Comparison of ENCODE assay signal across 8 mouse cellular contexts in genomic region chr6:91527227-91527860, GRCm38 (mm10). TPM values are rescaled to one million over a fixed set of nuclear protein-coding genes. Genes with fewer than 3 reads are reported as not detected.
DNase-seq lines count a peak whose midpoint lies in the region; ATAC-seq and TF ChIP-seq lines count a peak whose summit lies in the region.

No protein-coding gene starts in this region.

- WGBS in forebrain, embryonic 14.5 days, result 52% methylated on average over 5 of the region's 5 CpGs
- 59% methylated on average over 5 of the region's 5 CpGs for whole genome bisulfite sequencing in forebrain, embryonic 11.5 days
- WGBS in liver, embryonic 14.5 days (ENCODE audit: insufficient replicate concordance), result 45% methylated on average over 5 of the region's 5 CpGs
- 48% methylated on average over 5 of the region's 5 CpGs for WGBS in liver, embryonic 12.5 days (ENCODE audit: insufficient replicate concordance)

- no peaks in the 10 kb centered on the region for H3K9me3 ChIP-seq in forebrain, embryonic 14.5 days (replicated peaks; ENCODE audit: control insufficient read depth, low read length)
- H3K9me3 ChIP-seq in forebrain, embryonic 11.5 days (ENCODE audit: control insufficient read depth, low read length), result no peaks in the 10 kb centered on the region
- H3K9me3 ChIP-seq in liver, embryonic 14.5 days (ENCODE audit: control insufficient read depth, low read length), result no peaks in the 10 kb centered on the region
- no peaks in the 10 kb centered on the region for H3K9me3 ChIP-seq in liver, embryonic 12.5 days (replicated peaks)

- peak; percentile 34; the same call in 1 of the 2 replicates for TF ChIP-seq CTCF in liver, embryonic 14.5 days (IDR thresholded peaks at IDR 0.05; ENCODE audit: low read depth)

- H3K9ac ChIP-seq in forebrain, embryonic 14.5 days (ENCODE audit: low read length), result no peak overlapping the region
- no peak overlapping the region for H3K9ac ChIP-seq in forebrain, embryonic 11.5 days (ENCODE audit: low read length)
- H3K9ac ChIP-seq in liver, embryonic 14.5 days (replicated peaks), result no peak overlapping the region
- no peak overlapping the region for H3K9ac ChIP-seq in liver, embryonic 12.5 days

- no peak overlapping the region for H3K4me2 ChIP-seq in forebrain, embryonic 14.5 days (ENCODE audit: low read length)
- H3K4me2 ChIP-seq in forebrain, embryonic 11.5 days (ENCODE audit: low read depth, low read length, severe bottlenecking), result no peak overlapping the region
- H3K4me2 ChIP-seq in liver, embryonic 14.5 days (ENCODE audit: low read depth), result no peak overlapping the region
- no peak overlapping the region for H3K4me2 ChIP-seq in liver, embryonic 12.5 days

- DNase-seq in forebrain, embryonic 14.5 days (ENCODE audit: low spot score), result peak; percentile 82
- no peak for DNase-seq in forebrain, embryonic 11.5 days (ENCODE audit: low spot score)
- no peak for DNase-seq in liver, embryonic 14.5 days (ENCODE audit: low read depth in 3 of 3, low spot score in 3 of 3)
- peak; percentile 43 for DNase-seq in lung, postnatal 25 days (ENCODE audit: low spot score)
- DNase-seq in spleen, postnatal 4 days (ENCODE audit: low spot score in 2 of 2), result no peak
- DNase-seq in adrenal gland, postnatal 14 days, result no peak

- no peak overlapping the region for H3K4me3 ChIP-seq in forebrain, embryonic 14.5 days (ENCODE audit: low read depth, low read length)
- no peak overlapping the region for H3K4me3 ChIP-seq in forebrain, embryonic 11.5 days (ENCODE audit: low read depth, low read length)
- H3K4me3 ChIP-seq in liver, embryonic 14.5 days (ENCODE audit: insufficient read depth in 1 of 2, low read depth in 2 of 2, low read length in 2 of 2), result no peak overlapping the region
- H3K4me3 ChIP-seq in liver, embryonic 12.5 days, result no peak overlapping the region

- H3K27me3 ChIP-seq in forebrain, embryonic 14.5 days (replicated peaks; ENCODE audit: control insufficient read depth, insufficient read depth, low read length), result no peaks in the 10 kb centered on the region
- H3K27me3 ChIP-seq in forebrain, embryonic 11.5 days (ENCODE audit: control insufficient read depth, insufficient read depth, low read length), result no peaks in the 10 kb centered on the region
- no peaks in the 10 kb centered on the region for H3K27me3 ChIP-seq in liver, embryonic 14.5 days (ENCODE audit: control insufficient read depth, insufficient read depth, low read length)
- H3K27me3 ChIP-seq in liver, embryonic 12.5 days (replicated peaks), result no peaks in the 10 kb centered on the region

- ATAC-seq in forebrain, embryonic 14.5 days, result peak; percentile 52; the same call in 1 of the 2 replicates
- no peak for ATAC-seq in forebrain, embryonic 11.5 days (replicated peaks; ENCODE audit: low FRiP score)
- ATAC-seq in liver, embryonic 14.5 days (ENCODE audit: insufficient read depth), result no peak
- no peak for ATAC-seq in liver, embryonic 12.5 days
- ATAC-seq in common myeloid progenitor, adult 5-6 weeks (replicated peaks; ENCODE audit: low read depth, poor library complexity, severe bottlenecking), result peak; percentile 88

- no peak overlapping the region for H3K27ac ChIP-seq in forebrain, embryonic 14.5 days (ENCODE audit: low read depth, low read length)
- H3K27ac ChIP-seq in forebrain, embryonic 11.5 days (ENCODE audit: low read depth, low read length), result no peak overlapping the region
- no peak overlapping the region for H3K27ac ChIP-seq in liver, embryonic 14.5 days
- H3K27ac ChIP-seq in liver, embryonic 12.5 days, result no peak overlapping the region

- peaks cover 33% of the 10 kb centered on the region for H3K36me3 ChIP-seq in forebrain, embryonic 14.5 days (ENCODE audit: control insufficient read depth, insufficient read depth, low read length)
- H3K36me3 ChIP-seq in forebrain, embryonic 11.5 days (ENCODE audit: control insufficient read depth, insufficient read depth, low read length), result no peaks in the 10 kb centered on the region; the same call in 1 of the 2 replicates
- H3K36me3 ChIP-seq in liver, embryonic 14.5 days (replicated peaks; ENCODE audit: control insufficient read depth, insufficient read depth, low read depth), result peaks cover 8% of the 10 kb centered on the region; the same call in 1 of the 2 replicates
- H3K36me3 ChIP-seq in liver, embryonic 12.5 days, result peaks cover 47% of the 10 kb centered on the region

- TF ChIP-seq EP300 in liver, embryonic 14.5 days (IDR thresholded peaks at IDR 0.05; ENCODE audit: low read depth), result no peak

- H3K4me1 ChIP-seq in forebrain, embryonic 14.5 days (ENCODE audit: control insufficient read depth, insufficient read depth, low read length), result no peaks in the 10 kb centered on the region
- H3K4me1 ChIP-seq in forebrain, embryonic 11.5 days (replicated peaks; ENCODE audit: control insufficient read depth, insufficient read depth, low read length), result no peaks in the 10 kb centered on the region
- H3K4me1 ChIP-seq in liver, embryonic 14.5 days (replicated peaks; ENCODE audit: control insufficient read depth in 2 of 2, insufficient read depth in 2 of 2, low read length in 1 of 2), result no peaks in the 10 kb centered on the region
- no peaks in the 10 kb centered on the region for H3K4me1 ChIP-seq in liver, embryonic 12.5 days

RNA-seq across cellular contexts. Expression of gene Lsm3, which starts 11.6 kb away (rescaled TPM):
- polyA plus RNA-seq in forebrain, embryonic 14.5 days (2014; fragmentation: Nextera tagmentation; extraction: Ambion mirVana), result 200 and 264 TPM in 2 replicates
- 324 and 325 TPM in 2 replicates for polyA plus RNA-seq in forebrain, embryonic 11.5 days (2014; fragmentation: Nextera tagmentation; extraction: Ambion mirVana)
- polyA plus RNA-seq in liver, embryonic 14.5 days (2012; rRNA removed), result 56.3 and 84.8 TPM in 2 replicates
- 167 and 171 TPM in 2 replicates for polyA plus RNA-seq in liver, embryonic 14.5 days (2014; fragmentation: Nextera tagmentation; extraction: Ambion mirVana)
- 179 and 189 TPM in 2 replicates for polyA plus RNA-seq in liver, embryonic 12.5 days (2016; fragmentation: Nextera tagmentation; extraction: Ambion mirVana)
- total RNA-seq in common myeloid progenitor, adult 5-6 weeks (2017), result 371 and 506 TPM in 2 replicates
- 38.2 and 39.5 TPM in 2 replicates for total RNA-seq in adrenal gland, postnatal 14 days (2021)

RNA-seq across cellular contexts. Expression of gene Xpc, which starts 11.7 kb away (rescaled TPM):
- polyA plus RNA-seq in forebrain, embryonic 14.5 days (2014; fragmentation: Nextera tagmentation; extraction: Ambion mirVana), result 17.5 and 19.7 TPM in 2 replicates
- polyA plus RNA-seq in forebrain, embryonic 11.5 days (2014; fragmentation: Nextera tagmentation; extraction: Ambion mirVana), result 22.5 and 23.1 TPM in 2 replicates
- polyA plus RNA-seq in liver, embryonic 14.5 days (2012; rRNA removed), result 1.8 and 2.8 TPM in 2 replicates
- polyA plus RNA-seq in liver, embryonic 14.5 days (2014; fragmentation: Nextera tagmentation; extraction: Ambion mirVana), result 3.6 and 3.7 TPM in 2 replicates
- polyA plus RNA-seq in liver, embryonic 12.5 days (2016; fragmentation: Nextera tagmentation; extraction: Ambion mirVana), result 7.7 and 8.3 TPM in 2 replicates
- total RNA-seq in common myeloid progenitor, adult 5-6 weeks (2017), result 79.1 and 83.1 TPM in 2 replicates
- total RNA-seq in adrenal gland, postnatal 14 days (2021), result 12.5 and 14.6 TPM in 2 replicates

RNA-seq across cellular contexts. Expression of gene Tmem43, which starts 53.8 kb away (rescaled TPM):
- polyA plus RNA-seq in forebrain, embryonic 14.5 days (2014; fragmentation: Nextera tagmentation; extraction: Ambion mirVana), result 55.5 and 63.0 TPM in 2 replicates
- polyA plus RNA-seq in forebrain, embryonic 11.5 days (2014; fragmentation: Nextera tagmentation; extraction: Ambion mirVana), result 71.0 and 76.5 TPM in 2 replicates
- 7.1 and 7.4 TPM in 2 replicates for polyA plus RNA-seq in liver, embryonic 14.5 days (2012; rRNA removed)
- polyA plus RNA-seq in liver, embryonic 14.5 days (2014; fragmentation: Nextera tagmentation; extraction: Ambion mirVana), result 9.3 and 11.3 TPM in 2 replicates
- polyA plus RNA-seq in liver, embryonic 12.5 days (2016; fragmentation: Nextera tagmentation; extraction: Ambion mirVana), result 17.3 and 18.2 TPM in 2 replicates
- 46.2 and 51.9 TPM in 2 replicates for total RNA-seq in common myeloid progenitor, adult 5-6 weeks (2017)
- total RNA-seq in adrenal gland, postnatal 14 days (2021), result 27.6 and 34.2 TPM in 2 replicates

RNA-seq across cellular contexts. Expression of gene Chchd4, which starts 54.0 kb away (rescaled TPM):
- 30.3 and 34.8 TPM in 2 replicates for polyA plus RNA-seq in forebrain, embryonic 14.5 days (2014; fragmentation: Nextera tagmentation; extraction: Ambion mirVana)
- 29.6 and 32.8 TPM in 2 replicates for polyA plus RNA-seq in forebrain, embryonic 11.5 days (2014; fragmentation: Nextera tagmentation; extraction: Ambion mirVana)
- 5.0 and 6.6 TPM in 2 replicates for polyA plus RNA-seq in liver, embryonic 14.5 days (2012; rRNA removed)
- polyA plus RNA-seq in liver, embryonic 14.5 days (2014; fragmentation: Nextera tagmentation; extraction: Ambion mirVana), result 14.1 and 14.9 TPM in 2 replicates
- 26.5 and 31.5 TPM in 2 replicates for polyA plus RNA-seq in liver, embryonic 12.5 days (2016; fragmentation: Nextera tagmentation; extraction: Ambion mirVana)
- total RNA-seq in common myeloid progenitor, adult 5-6 weeks (2017), result 15.3 and 20.3 TPM in 2 replicates
- 16.2 and 20.0 TPM in 2 replicates for total RNA-seq in adrenal gland, postnatal 14 days (2021)

Comparison
In these comparisons a context has a peak if more than half of its experiments do, and no peak if none do; other contexts are left out.
1. ATAC-seq: peak in forebrain, embryonic 14.5 days (single experiment) and common myeloid progenitor, adult 5-6 weeks (single experiment); none in forebrain, embryonic 11.5 days (single experiment), liver, embryonic 14.5 days (single experiment) and liver, embryonic 12.5 days (single experiment).
2. DNase-seq: peak in forebrain, embryonic 14.5 days (single experiment) and lung, postnatal 25 days (single experiment); none in forebrain, embryonic 11.5 days (single experiment), liver, embryonic 14.5 days (0 of 3), spleen, postnatal 4 days (0 of 2) and adrenal gland, postnatal 14 days (single experiment).